Mouse (Mus musculus): ENCODE measurements around the gene Fryl.

Fryl gene

GRCm38 (mm10) chr5:73218065-73218464, 38.4 kb downstream of the Fryl start:
- no peak for DNase-seq

GRCm38 (mm10) chr5:73217116-73217515, 39.3 kb downstream of the Fryl start:
- DNase-seq: no peak

- DNase-seq: no peak
These were observed 40.4 kb downstream of the Fryl start for GRCm38 (mm10) chr5:73216014-73216413.

- DNase-seq: no peak
These were observed 44.0 kb downstream of the Fryl start for GRCm38 (mm10) chr5:73212446-73212845.

- DNase-seq: no peak
These were observed 44.5 kb downstream of the Fryl start for GRCm38 (mm10) chr5:73211961-73212360.

- no peak for DNase-seq
These were observed 45.5 kb downstream of the Fryl start for GRCm38 (mm10) chr5:73210971-73211315.

- no peak for DNase-seq
These were observed 46.1 kb downstream of the Fryl start for GRCm38 (mm10) chr5:73210127-73210970.

- peak in 1 of 2 experiments; percentile 74 for DNase-seq
These were observed 47.0 kb downstream of the Fryl start for GRCm38 (mm10) chr5:73209201-73210096.

GRCm38 (mm10) chr5:73208645-73209044, 47.8 kb downstream of the Fryl start:
- no peak for DNase-seq

- no peak for DNase-seq
These were observed 49.7 kb downstream of the Fryl start for GRCm38 (mm10) chr5:73206722-73207121.

- no peak for DNase-seq
These were observed 50.3 kb downstream of the Fryl start for GRCm38 (mm10) chr5:73205996-73206629.

- no peak for DNase-seq
These were observed 51.4 kb downstream of the Fryl start for GRCm38 (mm10) chr5:73205050-73205449.

- DNase-seq: no peak
These were observed 53.9 kb downstream of the Fryl start for GRCm38 (mm10) chr5:73202498-73202897.

GRCm38 (mm10) chr5:73202077-73202476, 54.3 kb downstream of the Fryl start:
- DNase-seq: no peak

GRCm38 (mm10) chr5:73200387-73201384, 55.7 kb downstream of the Fryl start:
- no peak for DNase-seq

- peak in 1 of 2 experiments; percentile 49 for DNase-seq
These were observed 56.8 kb downstream of the Fryl start for GRCm38 (mm10) chr5:73199586-73199985.

- DNase-seq: no peak
These were observed 57.7 kb downstream of the Fryl start for GRCm38 (mm10) chr5:73198690-73199089.

- no peak for DNase-seq
These were observed 58.6 kb downstream of the Fryl start for GRCm38 (mm10) chr5:73197796-73198195.

- no peak for DNase-seq
These were observed 61.7 kb downstream of the Fryl start for GRCm38 (mm10) chr5:73194740-73195139.

- no peak for DNase-seq
These were observed 62.3 kb downstream of the Fryl start for GRCm38 (mm10) chr5:73194083-73194570.

GRCm38 (mm10) chr5:73193627-73194026, 62.8 kb downstream of the Fryl start:
- no peak for DNase-seq
